Mouse (Mus musculus) heart, embryonic 10.5 days (tissue): ENCODE measurements around the gene Ap1s1. TPM values are rescaled to one million over a fixed set of nuclear protein-coding genes. Genes with fewer than 3 reads are reported as not detected.

Experiments used
- DNase-seq: peaks from one replicate; pipeline ENCODE4 v3.0.0-alpha.2; 2017; ENCODE audit warnings: low spot score
- H3K27ac ChIP-seq: fragments of 300-500 bp; sonication (generic); 2 replicates; pipeline ENCODE4 v1.5.1; 2016; ENCODE audit warnings: mild to moderate bottlenecking
- H3K27me3 ChIP-seq: fragments of 300-500 bp; sonication (generic); 2 replicates; pipeline ENCODE4 v1.6.1; 2016; ENCODE audit warnings: mild to moderate bottlenecking; ENCODE audit not compliant: poor library complexity, insufficient read depth, severe bottlenecking
- H3K36me3 ChIP-seq: fragments of 300-500 bp; sonication (generic); 2 replicates; pipeline ENCODE4 v1.6.1; 2016; ENCODE audit warnings: mild to moderate bottlenecking, moderate library complexity
- H3K4me1 ChIP-seq: fragments of 300-500 bp; sonication (generic); 2 replicates; pipeline ENCODE4 v1.6.1; 2016; ENCODE audit warnings: mild to moderate bottlenecking
- H3K4me3 ChIP-seq: fragments of 300-500 bp; sonication (generic); 2 replicates; pipeline ENCODE4 v1.5.1; 2016; ENCODE audit warnings: mild to moderate bottlenecking, moderate library complexity
- H3K9me3 ChIP-seq: fragments of 300-500 bp; sonication (generic); 2 replicates; pipeline ENCODE4 v1.6.1; 2016; ENCODE audit warnings: mild to moderate bottlenecking, moderate library complexity
- WGBS: fragments of 180-500 bp; shearing (Covaris S2); methylation state at CpG from one replicate; pipeline ENCODE4 v1.1.7; 2016; 5-methylcytosine and 5-hydroxymethylcytosine counted together
- polyA plus RNA-seq: library from polyadenylated mRNA; unstranded; fragments of >200 nt; fragmentation: Nextera tagmentation; extraction: Ambion mirVana; gene quantifications from 2 replicates; pipeline ENCODE4 v1.2.1, GENCODE M21; 2016

The Ap1s1 gene
- polyA plus RNA-seq, 1 experiment from 2014 or later = 178 TPM

- Histone ChIP-seq H3K4me3 (no peak overlapping the region), H3K27ac (no peak overlapping the region), H3K4me1 (peaks cover 4% of the 10 kb centered on the region; the same call in 1 of the 2 replicates), H3K36me3 (no peaks in the 10 kb centered on the region), H3K9me3 (no peaks in the 10 kb centered on the region), H3K27me3 (no peaks in the 10 kb centered on the region)
- DNase-seq = no peak
- WGBS = 84% methylated on average over 5 of the region's 5 CpGs
These were observed 8.9 kb upstream of the Ap1s1 start for GRCm38 (mm10) chr5:137054873-137055272.

GRCm38 (mm10) chr5:137054299-137054698 lies 8.4 kb upstream of the Ap1s1 start:
- no peak overlapping the region for H3K4me3 ChIP-seq
- no peaks in the 10 kb centered on the region for H3K27me3 ChIP-seq
- H3K27ac ChIP-seq = no peak overlapping the region
- H3K9me3 ChIP-seq = no peaks in the 10 kb centered on the region
- peaks cover 6% of the 10 kb centered on the region; the same call in 1 of the 2 replicates for H3K4me1 ChIP-seq
- H3K36me3 ChIP-seq = no peaks in the 10 kb centered on the region
- 83% methylated on average over 7 of the region's 7 CpGs for WGBS
- DNase-seq = no peak

- Histone ChIP-seq H3K4me1 (peaks cover 6% of the 10 kb centered on the region; the same call in 1 of the 2 replicates), H3K27ac (no peak overlapping the region), H3K9me3 (no peaks in the 10 kb centered on the region), H3K27me3 (no peaks in the 10 kb centered on the region), H3K36me3 (no peaks in the 10 kb centered on the region), H3K4me3 (no peak overlapping the region)
- 75% methylated on average over 5 of the region's 5 CpGs for WGBS
- no peak for DNase-seq
These were observed 6.1 kb upstream of the Ap1s1 start for GRCm38 (mm10) chr5:137051914-137052505.

GRCm38 (mm10) chr5:137051125-137051524 lies 5.2 kb upstream of the Ap1s1 start:
- H3K4me3 ChIP-seq = no peak overlapping the region
- no peaks in the 10 kb centered on the region for H3K27me3 ChIP-seq
- no peaks in the 10 kb centered on the region for H3K36me3 ChIP-seq
- peaks cover 9% of the 10 kb centered on the region; the same call in 1 of the 2 replicates for H3K4me1 ChIP-seq
- H3K27ac ChIP-seq = no peak overlapping the region
- WGBS = 62% methylated on average over 6 of the region's 6 CpGs
- no peak for DNase-seq
- H3K9me3 ChIP-seq = no peaks in the 10 kb centered on the region

- no peaks in the 10 kb centered on the region for H3K27me3 ChIP-seq
These were observed 1.1 kb upstream of the Ap1s1 start for GRCm38 (mm10) chr5:137046991-137047390.

GRCm38 (mm10) chr5:137046324-137046718 lies 386 bp upstream of the Ap1s1 start:
- DNase-seq = no peak
- Histone ChIP-seq H3K4me3 (peak overlapping the region; percentile 76), H3K27me3 (no peaks in the 10 kb centered on the region), H3K27ac (peak overlapping the region; percentile 92), H3K4me1 (peaks cover 20% of the 10 kb centered on the region), H3K36me3 (peaks cover 18% of the 10 kb centered on the region), H3K9me3 (no peaks in the 10 kb centered on the region)
- WGBS = 29% methylated on average over 5 of the region's 5 CpGs

More at GRCm38 (mm10) chr5:137046991-137047390, 1.1 kb upstream of the Ap1s1 start:
- no peak for DNase-seq
- no peak overlapping the region for H3K4me3 ChIP-seq
- peaks cover 11% of the 10 kb centered on the region for H3K36me3 ChIP-seq
- no peaks in the 10 kb centered on the region for H3K9me3 ChIP-seq
- peaks cover 20% of the 10 kb centered on the region for H3K4me1 ChIP-seq
- H3K27ac ChIP-seq = no peak overlapping the region

- Histone ChIP-seq H3K27ac (no peak overlapping the region), H3K9me3 (no peaks in the 10 kb centered on the region), H3K27me3 (no peaks in the 10 kb centered on the region), H3K4me3 (no peak overlapping the region), H3K4me1 (peaks cover 14% of the 10 kb centered on the region), H3K36me3 (peaks cover 40% of the 10 kb centered on the region)
- 95% methylated on average over 7 of the region's 7 CpGs for WGBS
- no peak for DNase-seq
These were observed 1.9 kb downstream of the Ap1s1 start for GRCm38 (mm10) chr5:137043997-137044396.

GRCm38 (mm10) chr5:137041442-137041841 lies 4.5 kb downstream of the Ap1s1 start:
- peaks cover 14% of the 10 kb centered on the region for H3K4me1 ChIP-seq
- peaks cover 65% of the 10 kb centered on the region for H3K36me3 ChIP-seq
- no peak overlapping the region for H3K4me3 ChIP-seq
- DNase-seq = no peak
- H3K27me3 ChIP-seq = no peaks in the 10 kb centered on the region
- WGBS = 84% methylated on average over 10 of the region's 10 CpGs
- no peaks in the 10 kb centered on the region for H3K9me3 ChIP-seq
- H3K27ac ChIP-seq = no peak overlapping the region

GRCm38 (mm10) chr5:137039453-137039852 lies 6.5 kb downstream of the Ap1s1 start:
- 94% methylated on average over 10 of the region's 10 CpGs for WGBS
- no peak for DNase-seq
- no peaks in the 10 kb centered on the region for H3K4me1 ChIP-seq
- H3K27ac ChIP-seq = no peak overlapping the region
- no peak overlapping the region for H3K4me3 ChIP-seq
- no peaks in the 10 kb centered on the region for H3K9me3 ChIP-seq
- H3K27me3 ChIP-seq = peaks cover 9% of the 10 kb centered on the region; the same call in 1 of the 2 replicates
- peaks cover 81% of the 10 kb centered on the region for H3K36me3 ChIP-seq

- Histone ChIP-seq H3K4me3 (no peak overlapping the region), H3K27me3 (peaks cover 35% of the 10 kb centered on the region), H3K9me3 (no peaks in the 10 kb centered on the region), H3K36me3 (peaks cover 62% of the 10 kb centered on the region), H3K27ac (no peak overlapping the region), H3K4me1 (peaks cover 23% of the 10 kb centered on the region)
- no peak for DNase-seq
- 78% methylated on average over 13 of the region's 13 CpGs for WGBS
These were observed 9.7 kb downstream of the Ap1s1 start for GRCm38 (mm10) chr5:137036211-137036610.

- Histone ChIP-seq H3K27me3 (peaks cover 69% of the 10 kb centered on the region), H3K4me1 (peaks cover 41% of the 10 kb centered on the region), H3K9me3 (no peaks in the 10 kb centered on the region), H3K27ac (no peak overlapping the region), H3K36me3 (peaks cover 28% of the 10 kb centered on the region), H3K4me3 (peak overlapping the region; percentile 62)
- WGBS = under 1% methylated on average over 48 of the region's 49 CpGs
- DNase-seq = peak; percentile 98
These were observed 13.3 kb downstream of the Ap1s1 start for GRCm38 (mm10) chr5:137032641-137033074.

GRCm38 (mm10) chr5:137032033-137032421 lies 13.9 kb downstream of the Ap1s1 start:
- no peak overlapping the region for H3K27ac ChIP-seq
- H3K9me3 ChIP-seq = no peaks in the 10 kb centered on the region
- 3% methylated on average over 32 of the region's 33 CpGs for WGBS
- peaks cover 41% of the 10 kb centered on the region for H3K4me1 ChIP-seq
- peak overlapping the region; percentile 62 for H3K4me3 ChIP-seq
- peaks cover 75% of the 10 kb centered on the region for H3K27me3 ChIP-seq
- H3K36me3 ChIP-seq = peaks cover 22% of the 10 kb centered on the region
- no peak for DNase-seq

GRCm38 (mm10) chr5:137031076-137032032 lies 14.6 kb downstream of the Ap1s1 start:
- peaks cover 41% of the 10 kb centered on the region for H3K4me1 ChIP-seq
- H3K36me3 ChIP-seq = peaks cover 15% of the 10 kb centered on the region
- H3K4me3 ChIP-seq = peak overlapping the region; percentile 62
- H3K27me3 ChIP-seq = peaks cover 82% of the 10 kb centered on the region
- peak; percentile 78 for DNase-seq
- H3K27ac ChIP-seq = no peak overlapping the region
- 2% methylated on average over 78 of the region's 78 CpGs for WGBS
- H3K9me3 ChIP-seq = no peaks in the 10 kb centered on the region
